In the genomic region with DNA sequence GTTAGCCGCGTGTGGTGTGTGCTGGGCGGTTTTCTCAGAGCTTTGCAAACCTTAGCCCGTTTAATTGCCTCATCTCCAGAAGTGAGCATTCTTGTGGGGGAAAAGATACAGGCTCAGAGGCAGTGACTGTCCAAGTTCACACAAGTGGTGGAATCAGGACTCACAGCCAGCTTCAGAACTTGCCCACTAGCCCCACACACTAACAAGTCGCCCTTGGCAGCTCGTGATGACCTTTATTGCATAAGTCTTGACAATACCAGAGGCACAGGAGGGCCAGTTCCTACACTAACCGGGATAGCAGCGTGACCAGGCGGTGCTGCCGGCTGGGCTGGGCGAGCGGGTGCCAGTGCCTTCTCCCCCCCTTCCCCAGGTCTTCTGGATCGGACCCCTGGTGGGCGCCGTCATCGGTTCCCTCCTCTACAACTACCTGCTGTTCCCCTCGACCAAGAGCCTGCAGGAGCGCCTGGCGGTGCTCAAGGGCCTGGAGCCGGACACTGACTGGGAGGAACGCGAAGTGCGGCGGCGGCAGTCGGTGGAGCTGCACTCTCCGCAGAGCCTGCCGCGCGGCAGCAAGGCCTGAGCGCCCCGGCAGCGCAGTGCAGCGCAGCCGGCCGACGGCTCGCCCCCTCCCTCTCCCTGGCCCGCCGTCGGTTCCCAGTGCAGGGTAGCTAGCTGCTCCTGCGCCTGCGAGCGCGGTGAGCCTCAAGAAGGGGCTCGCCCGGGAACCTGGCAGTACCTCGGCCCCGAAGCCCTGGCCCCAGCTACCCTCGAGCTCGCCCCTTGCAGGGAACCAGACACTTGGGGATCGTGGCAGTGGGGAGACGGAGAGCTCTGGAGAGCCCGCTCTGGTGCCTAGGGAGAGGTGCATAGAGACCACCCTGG, we compare ENCODE assay signal across 7 mouse cellular contexts. TPM values are rescaled to one million over a fixed set of nuclear protein-coding genes. Genes with fewer than 3 reads are reported as not detected.
DNase-seq lines count a peak whose midpoint lies in the region; ATAC-seq and TF ChIP-seq lines count a peak whose summit lies in the region.

No protein-coding gene starts in this region.

- no peak for TF ChIP-seq CTCF in brain, embryonic 14.5 days (IDR thresholded peaks at IDR 0.05; ENCODE audit: borderline replicate concordance, extremely low read depth, insufficient read depth, insufficient read length)
- no peak for TF ChIP-seq CTCF in intestine, postnatal 0 days (IDR thresholded peaks at IDR 0.05; ENCODE audit: low read depth)
- TF ChIP-seq CTCF in lung, embryonic 14.5 days (IDR thresholded peaks at IDR 0.05; ENCODE audit: low read depth): no peak

- intact Hi-C loops in gastrocnemius, postnatal 14 days (cut with DNase I; ENCODE audit: low total_unique reads): no loop called here

- 3% methylated on average over 53 of the region's 54 CpGs for WGBS in intestine, postnatal 0 days
- 3% methylated on average over 51 of the region's 54 CpGs for WGBS in lung, embryonic 14.5 days

- peak overlapping the region; percentile 62 for H3K4me2 ChIP-seq in intestine, postnatal 0 days (replicated peaks; ENCODE audit: low read depth)
- peak overlapping the region; percentile 58 for H3K4me2 ChIP-seq in lung, embryonic 14.5 days

- H3K27ac ChIP-seq in intestine, postnatal 0 days (ENCODE audit: low read depth, low read length): no peak overlapping the region
- H3K27ac ChIP-seq in lung, embryonic 14.5 days (ENCODE audit: low read depth): no peak overlapping the region

- peaks cover 82% of the 10 kb centered on the region for H3K27me3 ChIP-seq in intestine, postnatal 0 days (replicated peaks; ENCODE audit: control insufficient read depth, insufficient read depth, low read length)
- H3K27me3 ChIP-seq in lung, embryonic 14.5 days (ENCODE audit: insufficient read depth, low read length): peaks cover 84% of the 10 kb centered on the region

- H3K9me3 ChIP-seq in intestine, postnatal 0 days (ENCODE audit: control insufficient read depth): no peaks in the 10 kb centered on the region
- no peaks in the 10 kb centered on the region for H3K9me3 ChIP-seq in lung, embryonic 14.5 days (ENCODE audit: low read depth, low read length)

- no peak for ATAC-seq in intestine, postnatal 0 days
- ATAC-seq in lung, embryonic 14.5 days (ENCODE audit: insufficient read depth): 0 out of 2 replicates have a peak, but pooled peaks have one; percentile 29

- no peak for TF ChIP-seq POLR2A in brain, embryonic 14.5 days (IDR thresholded peaks at IDR 0.05; ENCODE audit: borderline replicate concordance, extremely low read depth, insufficient read depth, insufficient read length, poor library complexity, severe bottlenecking)

- H3K9ac ChIP-seq in intestine, postnatal 0 days (ENCODE audit: low read depth, low read length): no peak overlapping the region
- peak overlapping the region; percentile 24; the same call in 1 of the 2 replicates for H3K9ac ChIP-seq in lung, embryonic 14.5 days

- H3K4me3 ChIP-seq in intestine, postnatal 0 days (ENCODE audit: low read depth, low read length): peak overlapping the region; percentile 33
- H3K4me3 ChIP-seq in lung, embryonic 14.5 days (ENCODE audit: low read depth, low read length): peak overlapping the region; percentile 29

- no peaks in the 10 kb centered on the region for H3K36me3 ChIP-seq in intestine, postnatal 0 days (ENCODE audit: control insufficient read depth, insufficient read depth)
- H3K36me3 ChIP-seq in lung, embryonic 14.5 days (ENCODE audit: insufficient read depth): no peaks in the 10 kb centered on the region

- peak; percentile 73 for DNase-seq in Muller cell, postnatal 12 days (ENCODE audit: inconsistent ontology term)
- peak; percentile 59 for DNase-seq in brain, embryonic 14.5 days (ENCODE audit: low read depth)
- DNase-seq in gastrocnemius, postnatal 14 days: peak; percentile 40
- peak; percentile 75 for DNase-seq in lung, embryonic 14.5 days
- peak; percentile 63 for DNase-seq in retina, postnatal 1 day
- no peak for DNase-seq in layer of hippocampus, postnatal 25 days (ENCODE audit: extremely low spot score in 1 of 2, low spot score in 1 of 2)

- no peaks in the 10 kb centered on the region for H3K4me1 ChIP-seq in intestine, postnatal 0 days (replicated peaks; ENCODE audit: control insufficient read depth, insufficient read depth, low read length)
- H3K4me1 ChIP-seq in lung, embryonic 14.5 days (ENCODE audit: insufficient read depth): 0 out of 2 replicates have a peak, but pooled peaks cover 3% of the 10 kb centered on the region

RNA-seq across cellular contexts. Expression of a gene that starts 4.8 kb away (rescaled TPM):
- 0.07 and 0.08 TPM in 2 replicates for polyA plus RNA-seq in brain, embryonic 14.5 days (2012; rRNA removed)
- not detected for total RNA-seq in gastrocnemius, postnatal 14 days (2021)
- polyA plus RNA-seq in intestine, postnatal 0 days (2015; fragmentation: Nextera tagmentation; extraction: Ambion mirVana): not detected in 2 replicates
- not detected in 2 replicates for polyA plus RNA-seq in lung, embryonic 14.5 days (2014; fragmentation: Nextera tagmentation; extraction: Ambion mirVana)
- total RNA-seq in layer of hippocampus, postnatal 25 days (2021): under 1 TPM in 1 of 2 experiments, not detected in 1; 0.20 TPM

RNA-seq across cellular contexts. Expression of a gene that starts 6.9 kb away (rescaled TPM):
- 1.1 and 1.7 TPM in 2 replicates for polyA plus RNA-seq in brain, embryonic 14.5 days (2012; rRNA removed)
- not detected for total RNA-seq in gastrocnemius, postnatal 14 days (2021)
- polyA plus RNA-seq in intestine, postnatal 0 days (2015; fragmentation: Nextera tagmentation; extraction: Ambion mirVana): 0.14 TPM in 1 of 2 replicates, not detected in the other
- polyA plus RNA-seq in lung, embryonic 14.5 days (2014; fragmentation: Nextera tagmentation; extraction: Ambion mirVana): 0.93 and 1.0 TPM in 2 replicates
- under 1 TPM in 1 of 2 experiments, not detected in 1; 0.15 TPM for total RNA-seq in layer of hippocampus, postnatal 25 days (2021)

RNA-seq across cellular contexts. Expression of a gene that starts 17.5 kb away (rescaled TPM):
- 2.8 and 4.4 TPM in 2 replicates for polyA plus RNA-seq in brain, embryonic 14.5 days (2012; rRNA removed)
- not detected for total RNA-seq in gastrocnemius, postnatal 14 days (2021)
- not detected in 2 replicates for polyA plus RNA-seq in intestine, postnatal 0 days (2015; fragmentation: Nextera tagmentation; extraction: Ambion mirVana)
- polyA plus RNA-seq in lung, embryonic 14.5 days (2014; fragmentation: Nextera tagmentation; extraction: Ambion mirVana): not detected in 2 replicates
- total RNA-seq in layer of hippocampus, postnatal 25 days (2021): not detected

RNA-seq across cellular contexts. Expression of a gene that starts 55.7 kb away (rescaled TPM):
- 8.3 and 15.7 TPM in 2 replicates for polyA plus RNA-seq in brain, embryonic 14.5 days (2012; rRNA removed)
- total RNA-seq in gastrocnemius, postnatal 14 days (2021): under 1 TPM; 0.14 to 0.16 TPM
- 1.5 and 1.6 TPM in 2 replicates for polyA plus RNA-seq in intestine, postnatal 0 days (2015; fragmentation: Nextera tagmentation; extraction: Ambion mirVana)
- 1.4 and 1.5 TPM in 2 replicates for polyA plus RNA-seq in lung, embryonic 14.5 days (2014; fragmentation: Nextera tagmentation; extraction: Ambion mirVana)
- 100 to 1,000 TPM; 317 to 343 TPM for total RNA-seq in layer of hippocampus, postnatal 25 days (2021)

Comparison
In these comparisons a context has a peak if more than half of its experiments do, and no peak if none do; other contexts are left out.
1. DNase-seq: peak in Muller cell, postnatal 12 days (single experiment), brain, embryonic 14.5 days (single experiment), gastrocnemius, postnatal 14 days (single experiment), lung, embryonic 14.5 days (single experiment) and retina, postnatal 1 day (single experiment); none in layer of hippocampus, postnatal 25 days (0 of 2).